Mouse (Mus musculus) megakaryocyte, embryonic 14.5 days (primary cell): ENCODE data around the gene Fastkd2.

Experiments used
- FLI1 ChIP-seq: IDR thresholded peaks from 2 replicates; pipeline ENCODE4 v1.6.1; 2012; ENCODE audit warnings: low read length, inconsistent platforms, mixed read lengths
- GATA1 ChIP-seq: IDR thresholded peaks from 3 replicates; pipeline ENCODE4 v1.6.1; 2012; ENCODE audit warnings: mixed read lengths, low read length, inconsistent platforms, borderline replicate concordance

DNA sequence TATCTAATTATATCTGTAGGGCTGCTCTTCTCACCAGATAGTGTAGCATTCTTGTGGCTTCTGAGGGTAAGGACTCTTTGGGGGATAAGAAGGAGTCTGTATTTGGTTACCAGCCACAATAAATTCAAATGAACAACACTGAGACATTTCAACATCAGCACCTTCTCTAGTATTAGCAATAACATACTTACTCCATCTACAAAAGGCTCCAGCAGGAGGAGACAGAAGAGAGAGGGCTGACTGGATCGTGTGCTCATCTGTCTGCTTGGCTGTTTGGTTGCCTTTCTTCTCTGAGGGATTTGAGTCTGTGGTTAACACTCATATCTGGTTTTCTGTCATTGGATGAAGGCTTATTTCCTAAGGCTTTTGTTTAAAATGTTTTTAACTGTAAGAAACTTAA is 46.0 kb downstream of the Fastkd2 start:
- TF ChIP-seq GATA1 = no peak
- no peak for TF ChIP-seq FLI1
